Mouse (Mus musculus) spleen, adult 2 months (tissue): ENCODE data around the gene 0610030E20Rik.

Source experiments
- CTCF ChIP-seq: fragments of 200-500 bp; IDR thresholded peaks from 2 replicates; pipeline ENCODE4 v1.5.1; 2011; ENCODE audit warnings: mild to moderate bottlenecking, inconsistent platforms; ENCODE audit not compliant: insufficient read depth, insufficient read length, insufficient replicate concordance; ENCODE audit errors: extremely low read depth
- POLR2A ChIP-seq: fragments of 200-500 bp; IDR thresholded peaks from 2 replicates; pipeline ENCODE4 v1.6.1; 2011; ENCODE audit warnings: low read depth, low read length, inconsistent platforms

GRCm38 (mm10) chr6:72388791-72389329 lies 41.7 kb downstream of the 0610030E20Rik start:
- no peak for TF ChIP-seq CTCF
- no peak for TF ChIP-seq POLR2A
